Mouse (Mus musculus) spleen, adult 2 months (tissue): Measurements from ENCODE around the gene Foxa2. TPM values are rescaled to one million over a fixed set of nuclear protein-coding genes. Genes with fewer than 3 reads are reported as not detected.

Source experiments
- DNase-seq, 2 experiments: peaks; one replicate each; pipeline versions ENCODE4 v3.0.0 to v3.0.0-alpha.2; 2012 to 2021; ENCODE audit warnings: low spot score in 2 of 2, low read depth in 1 of 2
- H3K27ac ChIP-seq: fragments of 200-500 bp; 2 replicates; pipeline ENCODE4 v1.5.1; 2012; ENCODE audit warnings: low read length, inconsistent platforms; ENCODE audit not compliant: insufficient read depth
- H3K27me3 ChIP-seq: fragments of 200-500 bp; 2 replicates; pipeline ENCODE4 v1.6.1; 2012; ENCODE audit warnings: mild to moderate bottlenecking, moderate library complexity, low read length, inconsistent platforms; ENCODE audit not compliant: control insufficient read depth, insufficient read depth
- H3K36me3 ChIP-seq: fragments of 200-500 bp; 2 replicates; pipeline ENCODE4 v1.6.1; 2012; ENCODE audit warnings: mild to moderate bottlenecking, low read length, inconsistent platforms; ENCODE audit not compliant: control insufficient read depth, insufficient read depth
- H3K4me1 ChIP-seq: fragments of 200-500 bp; 2 replicates; pipeline ENCODE4 v1.6.1; 2011; ENCODE audit warnings: inconsistent platforms; ENCODE audit not compliant: control insufficient read depth, insufficient read depth, insufficient read length
- H3K4me3 ChIP-seq: fragments of 200-500 bp; 2 replicates; pipeline ENCODE4 v1.5.1; 2011; ENCODE audit warnings: mild to moderate bottlenecking, inconsistent platforms; ENCODE audit not compliant: insufficient read depth, insufficient read length; ENCODE audit errors: extremely low read depth
- CTCF ChIP-seq: fragments of 200-500 bp; IDR thresholded peaks from 2 replicates; pipeline ENCODE4 v1.5.1; 2011; ENCODE audit warnings: mild to moderate bottlenecking, inconsistent platforms; ENCODE audit not compliant: insufficient read depth, insufficient read length, insufficient replicate concordance; ENCODE audit errors: extremely low read depth
- POLR2A ChIP-seq: fragments of 200-500 bp; IDR thresholded peaks from 2 replicates; pipeline ENCODE4 v1.6.1; 2011; ENCODE audit warnings: low read depth, low read length, inconsistent platforms
- WGBS: fragments of 180-500 bp; shearing (Covaris S2); methylation state at CpG from one replicate; pipeline ENCODE4 v1.1.7; 2018; 5-methylcytosine and 5-hydroxymethylcytosine counted together
- polyA plus RNA-seq: library from polyadenylated mRNA; depleted of rRNA; stranded (reverse); fragments of >200 nt; gene quantifications from 2 replicates; pipeline ENCODE4 v1.2.3, GENCODE M21; 2012

The Foxa2 gene
- polyA plus RNA-seq, 1 experiment = 1.2 TPM

GRCm38 (mm10) chr2:148021016-148021415, 25.8 kb downstream of the Foxa2 start:
- H3K27ac ChIP-seq = no peak overlapping the region
- no peak for TF ChIP-seq CTCF
- no peak for TF ChIP-seq POLR2A
- no peak for DNase-seq
- no peak overlapping the region for H3K4me3 ChIP-seq
- no peaks in the 10 kb centered on the region for H3K36me3 ChIP-seq
- no peaks in the 10 kb centered on the region for H3K27me3 ChIP-seq
- 59% methylated on average over 9 of the region's 9 CpGs for WGBS
- no peaks in the 10 kb centered on the region for H3K4me1 ChIP-seq

- no peaks in the 10 kb centered on the region for H3K27me3 ChIP-seq
- no peak for DNase-seq
- no peak overlapping the region for H3K27ac ChIP-seq
- TF ChIP-seq CTCF (no peak), POLR2A (no peak)
- H3K4me1 ChIP-seq = no peaks in the 10 kb centered on the region
- no peak overlapping the region for H3K4me3 ChIP-seq
- 48% methylated on average over 3 of the region's 3 CpGs for WGBS
- H3K36me3 ChIP-seq = no peaks in the 10 kb centered on the region
Observed at GRCm38 (mm10) chr2:148020125-148020524, 26.6 kb downstream of the Foxa2 start.

- no peak for DNase-seq
- TF ChIP-seq POLR2A = no peak
- TF ChIP-seq CTCF = no peak
- H3K4me3 ChIP-seq = no peak overlapping the region
Observed at GRCm38 (mm10) chr2:148017782-148018690, 28.7 kb downstream of the Foxa2 start.

GRCm38 (mm10) chr2:148013382-148013781, 33.4 kb downstream of the Foxa2 start:
- no peak for DNase-seq
- no peak for TF ChIP-seq POLR2A
- TF ChIP-seq CTCF = no peak
- no peaks in the 10 kb centered on the region for H3K4me1 ChIP-seq
- H3K4me3 ChIP-seq = no peak overlapping the region
- WGBS = 87% methylated on average over 3 of the region's 3 CpGs
- H3K27ac ChIP-seq = no peak overlapping the region
- H3K27me3 ChIP-seq = no peaks in the 10 kb centered on the region
- no peaks in the 10 kb centered on the region for H3K36me3 ChIP-seq

More at GRCm38 (mm10) chr2:148017782-148018690, 28.7 kb downstream of the Foxa2 start:
- H3K27me3 ChIP-seq = no peaks in the 10 kb centered on the region
- H3K27ac ChIP-seq = no peak overlapping the region
- no peaks in the 10 kb centered on the region for H3K36me3 ChIP-seq
- WGBS = 86% methylated on average over 8 of the region's 8 CpGs
- H3K4me1 ChIP-seq = no peaks in the 10 kb centered on the region

GRCm38 (mm10) chr2:148009049-148009448, 37.7 kb downstream of the Foxa2 start:
- H3K4me3 ChIP-seq = no peak overlapping the region
- H3K36me3 ChIP-seq = no peaks in the 10 kb centered on the region
- H3K27me3 ChIP-seq = no peaks in the 10 kb centered on the region
- DNase-seq = no peak
- 97% methylated on average over 4 of the region's 4 CpGs for WGBS
- no peaks in the 10 kb centered on the region for H3K4me1 ChIP-seq
- TF ChIP-seq CTCF (no peak), POLR2A (no peak)
- H3K27ac ChIP-seq = no peak overlapping the region

GRCm38 (mm10) chr2:148004554-148005521, 41.9 kb downstream of the Foxa2 start:
- no peak for DNase-seq
- TF ChIP-seq CTCF (no peak), POLR2A (no peak)
- WGBS = 67% methylated on average over 7 of the region's 7 CpGs
- no peaks in the 10 kb centered on the region for H3K36me3 ChIP-seq
- H3K4me3 ChIP-seq = no peak overlapping the region
- H3K4me1 ChIP-seq = no peaks in the 10 kb centered on the region
- no peaks in the 10 kb centered on the region for H3K27me3 ChIP-seq
- H3K27ac ChIP-seq = no peak overlapping the region
